Mouse (Mus musculus) olfactory bulb, adult 2 months (tissue): ENCODE results near the gene Ftcd. TPM values are rescaled to one million over a fixed set of nuclear protein-coding genes. Genes with fewer than 3 reads are reported as not detected.

Experiments
- H3K27ac ChIP-seq: fragments of 200-500 bp; 2 replicates; pipeline ENCODE4 v1.5.1; 2012; ENCODE audit warnings: low read depth, low read length; ENCODE audit not compliant: insufficient read depth
- H3K4me1 ChIP-seq: fragments of 200-500 bp; 2 replicates; pipeline ENCODE4 v1.6.1; 2012; ENCODE audit warnings: low read length; ENCODE audit not compliant: control insufficient read depth, insufficient read depth
- H3K4me3 ChIP-seq: fragments of 200-500 bp; 2 replicates; pipeline ENCODE4 v1.5.1; 2012; ENCODE audit warnings: mild to moderate bottlenecking, low read depth, low read length, moderate library complexity; ENCODE audit not compliant: insufficient read depth
- CTCF ChIP-seq: fragments of 200-500 bp; IDR thresholded peaks from 2 replicates; pipeline ENCODE4 v1.5.1; 2012; ENCODE audit warnings: low read depth, mild to moderate bottlenecking, low read length, moderate library complexity; ENCODE audit not compliant: insufficient read depth
- POLR2A ChIP-seq: fragments of 200-500 bp; IDR thresholded peaks from 2 replicates; pipeline ENCODE4 v1.6.1; 2012; ENCODE audit warnings: mild to moderate bottlenecking, low read depth, low read length, moderate library complexity; ENCODE audit not compliant: insufficient read depth
- WGBS: fragments of 180-500 bp; shearing (Covaris S2); methylation state at CpG from one replicate; pipeline ENCODE4 v1.1.7; 2018; 5-methylcytosine and 5-hydroxymethylcytosine counted together
- polyA plus RNA-seq: library from polyadenylated mRNA; stranded (reverse); fragments of >200 nt; gene quantifications from 2 replicates; pipeline ENCODE4 v1.2.4, GENCODE M21; 2012; ENCODE audit warnings: low replicate concordance; ENCODE audit not compliant: missing spikeins, insufficient read depth, insufficient read length

Ftcd gene
- polyA plus RNA-seq, 1 experiment: not detected

- Histone ChIP-seq H3K4me1 (peaks cover 14% of the 10 kb centered on the region), H3K27ac (no peak overlapping the region), H3K4me3 (no peak overlapping the region)
- 93% methylated on average over 5 of the region's 5 CpGs for WGBS
- no peak for TF ChIP-seq POLR2A
- no peak for TF ChIP-seq CTCF
Measured at GRCm38 (mm10) chr10:76627714-76628113, 52.3 kb downstream of the Ftcd start.

- Histone ChIP-seq H3K27ac (no peak overlapping the region), H3K4me3 (no peak overlapping the region), H3K4me1 (peaks cover 15% of the 10 kb centered on the region)
- no peak for TF ChIP-seq POLR2A
- TF ChIP-seq CTCF: no peak
- 98% methylated on average over 1 of the region's 1 CpGs for WGBS
Measured at GRCm38 (mm10) chr10:76630657-76631056, 55.2 kb downstream of the Ftcd start.

GRCm38 (mm10) chr10:76632630-76633029, 57.2 kb downstream of the Ftcd start:
- no peak overlapping the region for H3K4me3 ChIP-seq

GRCm38 (mm10) chr10:76634094-76634571, 58.7 kb downstream of the Ftcd start:
- Histone ChIP-seq H3K4me3 (no peak overlapping the region), H3K27ac (no peak overlapping the region), H3K4me1 (peaks cover 18% of the 10 kb centered on the region)
- TF ChIP-seq POLR2A (no peak), CTCF (no peak)
- WGBS: 40% methylated on average over 7 of the region's 7 CpGs

More at GRCm38 (mm10) chr10:76632630-76633029, 57.2 kb downstream of the Ftcd start:
- TF ChIP-seq CTCF (no peak), POLR2A (no peak)
- WGBS: 55% methylated on average over 8 of the region's 8 CpGs
- Histone ChIP-seq H3K4me1 (peaks cover 18% of the 10 kb centered on the region), H3K27ac (peak overlapping the region; percentile 25)

GRCm38 (mm10) chr10:76634584-76634983, 59.1 kb downstream of the Ftcd start:
- H3K4me1 ChIP-seq: peaks cover 18% of the 10 kb centered on the region
- no peak for TF ChIP-seq CTCF
- no peak for TF ChIP-seq POLR2A
- no peak overlapping the region for H3K27ac ChIP-seq
- 86% methylated on average over 5 of the region's 5 CpGs for WGBS
- no peak overlapping the region for H3K4me3 ChIP-seq

- TF ChIP-seq CTCF: no peak
- no peak for TF ChIP-seq POLR2A
- 68% methylated on average over 3 of the region's 3 CpGs for WGBS
Measured at GRCm38 (mm10) chr10:76636026-76636425, 60.6 kb downstream of the Ftcd start.

GRCm38 (mm10) chr10:76636601-76637000, 61.2 kb downstream of the Ftcd start:
- 94% methylated on average over 4 of the region's 4 CpGs for WGBS
- Histone ChIP-seq H3K4me3 (no peak overlapping the region), H3K27ac (no peak overlapping the region), H3K4me1 (peaks cover 18% of the 10 kb centered on the region)
- TF ChIP-seq CTCF: no peak
- no peak for TF ChIP-seq POLR2A

More at GRCm38 (mm10) chr10:76636026-76636425, 60.6 kb downstream of the Ftcd start:
- Histone ChIP-seq H3K4me1 (peaks cover 18% of the 10 kb centered on the region), H3K4me3 (no peak overlapping the region), H3K27ac (no peak overlapping the region)

Other genes with a start within 250 kb of the Ftcd start
- not detected in 2 replicates for gene Dip2a, start 230.4 kb upstream of the Ftcd start, polyA plus RNA-seq
- not detected in 2 replicates for gene AC141477.1, start 135.2 kb upstream of the Ftcd start, polyA plus RNA-seq
- gene Pcnt, start 132.9 kb upstream of the Ftcd start, polyA plus RNA-seq: not detected in 2 replicates
- not detected in 2 replicates for gene 2610028H24Rik, start 126.6 kb upstream of the Ftcd start, polyA plus RNA-seq
- not detected in 2 replicates for gene Mcm3ap, start 106.7 kb upstream of the Ftcd start, polyA plus RNA-seq
- not detected in 2 replicates for gene Ybey, start 106.5 kb upstream of the Ftcd start, polyA plus RNA-seq
- not detected in 2 replicates for gene Lss, start 44.1 kb upstream of the Ftcd start, polyA plus RNA-seq
- gene Spatc1l, start 13.4 kb upstream of the Ftcd start, polyA plus RNA-seq: not detected in 2 replicates
- not detected in 2 replicates for gene Col6a2, start 48.0 kb downstream of the Ftcd start, polyA plus RNA-seq
- gene Col6a1, start 150.5 kb downstream of the Ftcd start, polyA plus RNA-seq: not detected in 2 replicates